Mouse (Mus musculus): Measurements from ENCODE around the gene B9d2. TPM values are rescaled to one million over a fixed set of nuclear protein-coding genes. Genes with fewer than 3 reads are reported as not detected.

Gene B9d2
- polyA plus RNA-seq, 1 experiment from 2014 or later, result 33.9 TPM

DNA sequence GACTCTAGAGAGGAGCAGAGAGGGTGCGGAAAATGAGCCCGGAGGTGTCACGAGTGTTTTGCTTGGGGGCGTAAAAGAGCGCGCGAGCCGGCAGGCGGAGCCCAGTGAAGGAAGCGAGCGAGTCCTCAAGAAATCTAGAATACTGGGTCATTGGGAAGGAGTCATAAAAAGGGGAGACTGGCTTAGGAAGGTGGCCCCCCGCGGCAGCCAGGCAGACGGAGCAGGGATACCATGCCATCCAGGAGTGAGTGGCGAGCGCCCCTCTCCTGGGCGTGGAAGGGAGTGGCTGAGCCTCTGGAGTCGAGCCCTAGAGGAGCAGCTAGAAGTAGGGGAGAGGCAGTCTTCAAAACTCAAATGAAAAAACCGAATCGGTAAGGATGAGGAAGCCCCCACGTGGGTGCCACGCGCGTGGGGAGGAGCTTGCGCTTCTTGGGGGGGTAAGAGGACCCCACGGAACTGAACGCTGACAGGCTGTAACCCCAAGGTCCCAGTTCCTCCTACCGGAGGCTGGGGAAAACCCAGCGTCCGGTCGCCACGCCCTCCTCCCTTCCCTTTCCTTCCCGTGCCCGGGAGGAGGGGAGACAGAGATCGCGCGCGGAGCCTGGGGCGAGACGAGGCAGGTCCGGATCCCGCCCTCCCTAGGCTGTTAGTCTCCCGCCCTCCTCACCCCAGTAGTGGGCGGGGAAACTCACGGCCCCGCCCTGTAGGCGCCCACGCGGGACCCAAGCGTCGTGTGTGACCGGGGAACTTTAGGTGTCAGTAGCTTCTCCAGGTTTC is 8.4 kb downstream of the B9d2 start:
- Histone ChIP-seq H3K27me3 (peaks cover 79% of the 10 kb centered on the region), H3K4me2 (replicated peaks) (peak overlapping the region; percentile 72), H3K36me3 (0 out of 2 replicates have a peak, but pooled peaks cover 2% of the 10 kb centered on the region), H3K4me1 (peaks cover 35% of the 10 kb centered on the region), H3K9me3 (no peaks in the 10 kb centered on the region), H3K4me3 (peak overlapping the region; percentile 50), H3K9ac (replicated peaks) (peak overlapping the region; percentile 11; the same call in 1 of the 2 replicates), H3K27ac (replicated peaks) (no peak overlapping the region)
- 0 out of 2 replicates have a peak, but pooled peaks have one; percentile 17 for ATAC-seq (ENCODE audit: low FRiP score, low read depth)
- WGBS, result 1% methylated on average over 51 of the region's 52 CpGs

GRCm38 (mm10) chr7:25689603-25690021 is 9.0 kb downstream of the B9d2 start:
- Histone ChIP-seq H3K27me3 (peaks cover 79% of the 10 kb centered on the region), H3K4me2 (replicated peaks) (peak overlapping the region; percentile 72), H3K4me1 (peaks cover 35% of the 10 kb centered on the region), H3K9ac (replicated peaks) (no peak overlapping the region), H3K4me3 (peak overlapping the region; percentile 50), H3K9me3 (no peaks in the 10 kb centered on the region), H3K27ac (replicated peaks) (no peak overlapping the region), H3K36me3 (0 out of 2 replicates have a peak, but pooled peaks cover 2% of the 10 kb centered on the region)
- 13% methylated on average over 12 of the region's 12 CpGs for WGBS
- ATAC-seq (ENCODE audit: low FRiP score, low read depth), result no peak

GRCm38 (mm10) chr7:25690051-25690450 is 9.5 kb downstream of the B9d2 start:
- 0 out of 2 replicates have a peak, but pooled peaks cover 2% of the 10 kb centered on the region for H3K36me3 ChIP-seq
- no peaks in the 10 kb centered on the region for H3K9me3 ChIP-seq
- peaks cover 79% of the 10 kb centered on the region for H3K27me3 ChIP-seq
- H3K27ac ChIP-seq (replicated peaks), result no peak overlapping the region
- no peak overlapping the region for H3K9ac ChIP-seq (replicated peaks)
- H3K4me3 ChIP-seq, result no peak overlapping the region
- no peak overlapping the region; the same call in 1 of the 2 replicates for H3K4me2 ChIP-seq (replicated peaks)
- WGBS, result 45% methylated on average over 5 of the region's 5 CpGs
- peaks cover 35% of the 10 kb centered on the region for H3K4me1 ChIP-seq
- no peak for ATAC-seq (ENCODE audit: low FRiP score, low read depth)

DNA sequence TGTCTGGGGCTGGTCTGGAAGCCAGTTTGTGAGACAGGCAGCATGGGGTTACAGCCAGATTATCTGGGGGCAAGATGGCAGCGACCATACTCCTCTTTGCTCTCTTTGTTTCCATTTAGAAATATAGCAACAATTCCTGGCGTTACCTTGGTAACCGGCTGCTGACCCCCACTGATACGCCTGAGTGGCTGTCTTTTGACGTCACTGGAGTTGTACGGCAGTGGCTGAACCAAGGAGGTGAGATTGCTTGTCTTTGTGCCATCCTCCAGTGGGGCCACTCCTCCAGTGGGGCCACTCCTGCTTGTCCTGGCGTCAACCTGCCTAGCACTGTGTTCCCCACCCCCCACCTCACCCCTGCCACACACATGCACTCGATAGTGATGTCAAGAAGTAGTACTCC is 13.5 kb downstream of the B9d2 start:
- H3K27me3 ChIP-seq, result peaks cover 39% of the 10 kb centered on the region
- H3K36me3 ChIP-seq, result no peaks in the 10 kb centered on the region
- peaks cover 6% of the 10 kb centered on the region for H3K4me1 ChIP-seq
- H3K4me3 ChIP-seq, result no peak overlapping the region
- WGBS, result 48% methylated on average over 8 of the region's 8 CpGs
- H3K4me2 ChIP-seq (replicated peaks), result no peak overlapping the region
- no peak overlapping the region for H3K27ac ChIP-seq (replicated peaks)
- no peaks in the 10 kb centered on the region for H3K9me3 ChIP-seq
- no peak overlapping the region for H3K9ac ChIP-seq (replicated peaks)
- ATAC-seq (ENCODE audit: low FRiP score, low read depth), result no peak

GRCm38 (mm10) chr7:25699851-25700250 is 19.3 kb downstream of the B9d2 start:
- ATAC-seq (ENCODE audit: low FRiP score, low read depth), result no peak
- H3K9ac ChIP-seq (replicated peaks), result no peak overlapping the region
- H3K27me3 ChIP-seq, result peaks cover 16% of the 10 kb centered on the region
- no peak overlapping the region for H3K27ac ChIP-seq (replicated peaks)
- no peak overlapping the region for H3K4me2 ChIP-seq (replicated peaks)
- H3K4me1 ChIP-seq, result peaks cover 12% of the 10 kb centered on the region
- H3K9me3 ChIP-seq, result peaks cover 5% of the 10 kb centered on the region; the same call in 1 of the 2 replicates
- no peaks in the 10 kb centered on the region for H3K36me3 ChIP-seq
- no peak overlapping the region for H3K4me3 ChIP-seq
- 59% methylated on average over 13 of the region's 13 CpGs for WGBS

DNA sequence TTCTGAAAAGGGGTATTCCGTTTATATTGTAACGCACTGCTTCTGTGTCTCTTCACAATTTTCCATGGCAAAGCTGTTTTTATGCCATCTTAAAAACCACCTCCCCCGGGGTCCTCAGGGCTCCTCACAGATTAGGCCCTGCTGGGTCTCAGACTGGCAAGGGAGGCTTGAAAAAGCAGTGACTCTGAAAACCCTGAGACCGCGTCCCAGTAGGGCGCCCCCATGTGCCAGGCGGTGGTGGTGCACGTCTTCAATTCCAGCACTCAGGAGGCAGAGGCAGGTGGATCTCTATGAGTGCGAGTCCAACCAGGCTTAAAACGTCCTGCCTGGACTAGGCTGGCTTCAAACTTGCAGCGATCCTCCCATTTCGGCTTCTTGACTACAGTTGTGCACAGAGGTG is 20.2 kb downstream of the B9d2 start:
- H3K4me1 ChIP-seq, result peaks cover 17% of the 10 kb centered on the region
- no peak for ATAC-seq (ENCODE audit: low FRiP score, low read depth)
- 69% methylated on average over 12 of the region's 12 CpGs for WGBS

DNA sequence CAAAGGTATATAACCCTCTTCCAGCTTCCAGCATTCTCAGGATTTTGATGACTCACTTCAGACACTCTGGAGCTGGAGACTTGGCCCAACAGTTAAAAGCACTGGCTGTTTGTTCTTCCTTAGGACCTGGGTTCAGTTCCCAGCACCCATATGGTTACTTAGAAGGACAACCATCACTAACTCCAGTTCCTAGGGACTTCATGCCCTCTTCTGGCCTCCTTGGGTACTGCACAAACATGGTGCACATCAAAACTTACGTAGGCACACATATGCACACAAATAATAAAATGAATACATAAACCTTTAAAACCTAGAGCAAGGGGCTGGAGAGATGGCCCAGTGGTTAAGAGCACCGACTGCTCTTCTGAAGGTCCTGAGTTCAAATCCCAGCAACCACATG is 21.8 kb downstream of the B9d2 start:
- H3K36me3 ChIP-seq, result no peaks in the 10 kb centered on the region
- WGBS, result 95% methylated on average over 2 of the region's 2 CpGs
- H3K4me1 ChIP-seq, result peaks cover 17% of the 10 kb centered on the region
- no peak for ATAC-seq (ENCODE audit: low FRiP score, low read depth)
- no peak overlapping the region for H3K4me2 ChIP-seq (replicated peaks)
- no peak overlapping the region for H3K9ac ChIP-seq (replicated peaks)
- H3K4me3 ChIP-seq, result no peak overlapping the region
- H3K9me3 ChIP-seq, result peaks cover 5% of the 10 kb centered on the region; the same call in 1 of the 2 replicates
- peaks cover 30% of the 10 kb centered on the region for H3K27me3 ChIP-seq
- H3K27ac ChIP-seq (replicated peaks), result no peak overlapping the region

More for the DNA sequence above, 20.2 kb downstream of the B9d2 start:
- H3K9ac ChIP-seq (replicated peaks), result no peak overlapping the region
- H3K27me3 ChIP-seq, result peaks cover 24% of the 10 kb centered on the region
- no peak overlapping the region for H3K4me3 ChIP-seq
- H3K27ac ChIP-seq (replicated peaks), result no peak overlapping the region
- H3K36me3 ChIP-seq, result no peaks in the 10 kb centered on the region
- H3K9me3 ChIP-seq, result peaks cover 5% of the 10 kb centered on the region; the same call in 1 of the 2 replicates
- H3K4me2 ChIP-seq (replicated peaks), result no peak overlapping the region

DNA sequence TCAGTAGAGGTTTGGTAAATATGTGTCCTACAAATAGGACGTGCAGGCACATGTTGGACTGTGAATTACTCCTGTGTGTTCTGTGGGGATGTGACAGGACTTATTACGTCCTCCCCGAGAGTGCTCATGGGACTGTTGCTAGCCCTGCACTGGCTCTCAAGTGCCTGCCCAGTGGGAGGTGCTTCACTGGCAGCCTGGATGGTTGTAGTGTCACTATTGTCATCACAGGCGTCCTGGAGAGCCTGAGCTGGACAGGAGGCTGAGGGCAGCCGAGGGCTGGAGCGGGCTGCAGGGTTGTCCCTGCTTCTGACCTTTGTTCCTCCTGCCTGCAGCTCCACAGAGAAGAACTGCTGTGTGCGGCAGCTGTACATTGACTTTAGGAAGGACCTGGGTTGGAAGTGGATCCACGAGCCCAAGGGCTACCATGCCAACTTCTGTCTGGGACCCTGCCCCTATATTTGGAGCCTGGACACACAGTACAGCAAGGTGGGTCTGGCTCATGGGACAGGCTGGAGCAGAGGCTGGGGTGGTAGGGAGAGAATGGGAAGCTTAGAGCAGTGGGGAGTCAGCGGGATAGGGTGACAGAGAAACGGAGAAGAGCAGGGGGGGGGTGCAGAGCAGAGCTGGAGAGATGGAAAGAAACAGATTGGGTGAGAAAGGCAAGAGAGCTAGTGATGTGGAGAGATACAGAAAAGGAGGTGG is 23.4 kb downstream of the B9d2 start:
- no peak for ATAC-seq (ENCODE audit: low FRiP score, low read depth)
- Histone ChIP-seq H3K4me3 (0 out of 2 replicates have a peak overlapping the region, but pooled peaks have one; percentile 40), H3K36me3 (no peaks in the 10 kb centered on the region), H3K9ac (replicated peaks) (no peak overlapping the region), H3K9me3 (peaks cover 5% of the 10 kb centered on the region; the same call in 1 of the 2 replicates), H3K4me1 (peaks cover 17% of the 10 kb centered on the region), H3K27ac (replicated peaks) (no peak overlapping the region), H3K27me3 (peaks cover 34% of the 10 kb centered on the region), H3K4me2 (replicated peaks) (peak overlapping the region; percentile 66)
- 16% methylated on average over 10 of the region's 10 CpGs for WGBS

GRCm38 (mm10) chr7:25704716-25705364 is 24.3 kb downstream of the B9d2 start:
- Histone ChIP-seq H3K4me1 (peaks cover 17% of the 10 kb centered on the region), H3K36me3 (no peaks in the 10 kb centered on the region), H3K9me3 (peaks cover 5% of the 10 kb centered on the region; the same call in 1 of the 2 replicates), H3K27ac (replicated peaks) (no peak overlapping the region), H3K27me3 (peaks cover 34% of the 10 kb centered on the region), H3K4me3 (peak overlapping the region; percentile 40), H3K9ac (replicated peaks) (peak overlapping the region; percentile 57), H3K4me2 (replicated peaks) (peak overlapping the region; percentile 66)
- 5% methylated on average over 31 of the region's 37 CpGs for WGBS
- 0 out of 2 replicates have a peak, but pooled peaks have one; percentile 45 for ATAC-seq (ENCODE audit: low FRiP score, low read depth)

DNA sequence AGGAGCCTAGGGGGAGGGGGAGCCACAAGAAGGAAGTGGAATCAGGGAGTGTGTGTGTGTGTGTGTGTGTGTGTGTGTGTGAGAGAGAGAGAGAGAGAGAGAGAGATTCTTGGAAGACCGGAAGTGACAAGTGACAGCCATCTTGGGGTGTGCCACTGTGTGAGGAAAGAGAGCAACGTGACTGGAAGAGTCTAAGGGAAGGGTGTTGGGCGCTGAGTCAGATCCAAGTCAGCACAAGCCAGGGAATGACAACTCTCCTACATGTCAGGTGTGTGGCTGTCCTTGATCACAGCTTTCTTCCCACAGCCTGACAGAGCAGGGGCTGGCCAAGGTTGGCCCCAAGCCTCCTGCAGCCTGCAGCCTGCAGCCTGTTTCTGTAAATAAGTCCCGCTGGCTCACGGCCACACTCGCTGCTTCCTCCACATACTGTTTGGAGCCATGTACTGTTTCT is 25.2 kb downstream of the B9d2 start:
- Histone ChIP-seq H3K27ac (replicated peaks) (no peak overlapping the region), H3K9ac (replicated peaks) (no peak overlapping the region), H3K4me3 (no peak overlapping the region), H3K36me3 (no peaks in the 10 kb centered on the region), H3K27me3 (peaks cover 34% of the 10 kb centered on the region), H3K4me2 (replicated peaks) (no peak overlapping the region), H3K9me3 (peaks cover 5% of the 10 kb centered on the region; the same call in 1 of the 2 replicates), H3K4me1 (peaks cover 27% of the 10 kb centered on the region)
- no peak for ATAC-seq (ENCODE audit: low FRiP score, low read depth)
- 67% methylated on average over 6 of the region's 6 CpGs for WGBS

DNA sequence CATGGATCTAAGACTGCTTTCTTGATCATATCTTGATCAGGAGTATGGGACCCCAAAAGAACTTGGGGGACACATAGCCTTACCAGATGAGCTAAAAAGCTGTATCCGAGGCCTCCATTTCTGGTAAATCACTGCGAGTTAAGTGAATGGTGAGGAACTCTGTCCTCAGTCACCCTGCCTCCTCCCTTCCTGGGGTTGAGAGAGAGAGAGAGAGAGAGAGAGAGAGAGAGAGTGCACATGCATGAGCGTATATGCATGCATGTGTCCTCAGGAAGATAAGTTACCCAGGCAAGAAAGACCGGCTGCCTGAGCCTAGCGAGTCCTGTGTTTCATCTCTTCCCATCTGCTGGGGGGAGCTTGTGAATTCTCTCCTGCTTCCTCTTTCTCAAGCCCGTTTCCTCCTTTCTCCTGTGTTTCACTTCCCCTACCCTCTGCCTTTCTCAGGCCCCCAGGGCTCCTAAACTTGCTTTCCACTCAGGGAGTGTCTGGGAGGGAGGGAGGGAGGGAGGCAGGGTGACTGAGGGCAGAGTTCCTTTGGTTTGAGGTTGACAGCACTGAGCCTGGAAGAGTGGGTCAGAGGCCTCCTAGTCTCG is 26.1 kb downstream of the B9d2 start:
- no peak overlapping the region for H3K9ac ChIP-seq (replicated peaks)
- no peak overlapping the region for H3K27ac ChIP-seq (replicated peaks)
- H3K4me3 ChIP-seq, result no peak overlapping the region
- H3K36me3 ChIP-seq, result 0 out of 2 replicates have a peak, but pooled peaks cover 4% of the 10 kb centered on the region
- H3K27me3 ChIP-seq, result peaks cover 34% of the 10 kb centered on the region
- WGBS, result 65% methylated on average over 7 of the region's 7 CpGs
- H3K4me1 ChIP-seq, result peaks cover 35% of the 10 kb centered on the region
- peaks cover 5% of the 10 kb centered on the region; the same call in 1 of the 2 replicates for H3K9me3 ChIP-seq
- ATAC-seq (ENCODE audit: low FRiP score, low read depth), result no peak
- no peak overlapping the region for H3K4me2 ChIP-seq (replicated peaks)
